Mouse (Mus musculus) olfactory bulb, adult 2 months (tissue): ENCODE measurements around the gene Mctp1.
"Not testable (repeated sequence)": the region's sequence is repeated elsewhere in the genome, so short reads cannot be mapped to it uniquely, and the experiment has no call there.

Experiments
- CTCF ChIP-seq: fragments of 200-500 bp; IDR thresholded peaks from 2 replicates; pipeline ENCODE4 v1.5.1; 2012; ENCODE audit warnings: low read depth, mild to moderate bottlenecking, low read length, moderate library complexity; ENCODE audit not compliant: insufficient read depth
- POLR2A ChIP-seq: fragments of 200-500 bp; IDR thresholded peaks from 2 replicates; pipeline ENCODE4 v1.6.1; 2012; ENCODE audit warnings: mild to moderate bottlenecking, low read depth, low read length, moderate library complexity; ENCODE audit not compliant: insufficient read depth

DNA sequence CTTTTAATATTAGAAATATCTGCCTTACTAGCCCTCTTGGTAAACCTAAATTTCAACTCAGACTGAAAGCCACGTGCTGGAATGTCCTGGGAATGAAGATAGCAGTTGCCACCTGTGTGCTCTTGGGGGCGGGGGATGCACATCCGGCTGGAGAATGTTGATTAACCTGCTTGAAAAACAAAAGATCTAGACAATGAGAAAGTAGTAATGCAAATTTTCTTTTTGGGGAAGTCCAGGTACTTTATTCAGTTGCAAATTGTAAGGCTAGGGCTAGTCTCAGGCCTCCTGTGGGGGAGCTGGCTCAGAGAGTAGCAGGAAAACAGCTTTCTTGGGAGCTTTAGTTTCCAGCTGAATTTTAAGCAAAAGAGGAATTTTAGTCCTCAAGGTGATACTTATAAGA lies 67.2 kb downstream of the Mctp1 start:
- not testable (repeated sequence) for TF ChIP-seq CTCF, POLR2A
